In the genomic region with DNA sequence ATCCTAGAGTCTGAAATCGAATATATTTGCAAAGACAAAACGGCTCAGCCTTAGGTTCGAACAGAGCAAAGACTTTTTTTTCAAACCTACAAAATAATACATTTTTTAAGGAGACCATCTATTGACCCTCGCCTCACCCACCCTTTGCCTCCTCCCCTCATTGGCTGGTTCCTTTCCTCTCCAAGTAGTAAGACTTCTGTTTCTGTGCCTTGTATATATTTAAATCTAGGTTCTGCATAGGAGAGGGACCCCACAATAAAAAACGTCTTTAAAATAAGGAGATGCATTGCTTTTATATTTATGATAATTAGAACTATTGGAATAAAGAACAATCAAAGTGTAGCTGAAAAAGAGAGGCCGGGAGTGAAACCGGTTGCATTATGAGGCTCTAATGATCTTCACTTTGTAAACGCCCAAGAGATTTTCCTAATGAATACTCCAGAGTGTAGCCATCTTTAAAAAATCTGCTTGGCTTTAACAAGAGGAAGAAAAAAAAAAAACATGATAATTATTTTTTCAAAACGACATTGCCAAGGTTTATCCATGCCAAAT, we compare ENCODE assay signal across 28 mouse cellular contexts. TPM values are rescaled to one million over a fixed set of nuclear protein-coding genes. Genes with fewer than 3 reads are reported as not detected.
DNase-seq lines count a peak whose midpoint lies in the region; ATAC-seq and TF ChIP-seq lines count a peak whose summit lies in the region.
"Had no signal": no experiment of that assay in that cellular context is flagged by ENCODE, and none has a peak within 500 bp of the region (broad histone marks: within the 10 kb centered on the region; RNA-seq: fewer than 3 reads in every experiment).

No protein-coding gene starts in this region.

- no peaks in the 10 kb centered on the region for H3K9me3 ChIP-seq in forebrain, embryonic 10.5 days
- no peaks in the 10 kb centered on the region for H3K9me3 ChIP-seq in forebrain, embryonic 12.5 days
- no peaks in the 10 kb centered on the region for H3K9me3 ChIP-seq in midbrain, postnatal 0 days (ENCODE audit: low read length)
- no peaks in the 10 kb centered on the region for H3K9me3 ChIP-seq in midbrain, embryonic 10.5 days (replicated peaks)
- H3K9me3 ChIP-seq in forebrain, postnatal 0 days (ENCODE audit: low read length) = no peaks in the 10 kb centered on the region
- H3K9me3 ChIP-seq: embryonic facial prominence, embryonic 10.5 days; embryonic facial prominence, embryonic 15.5 days; hindbrain, embryonic 12.5 days; liver, embryonic 12.5 days; megakaryocyte, embryonic 14.5 days; neural tube, embryonic 13.5 days had no signal

- H3K27me3 ChIP-seq in forebrain, embryonic 10.5 days (ENCODE audit: poor library complexity, severe bottlenecking) = no peaks in the 10 kb centered on the region
- no peaks in the 10 kb centered on the region for H3K27me3 ChIP-seq in forebrain, embryonic 12.5 days
- no peaks in the 10 kb centered on the region for H3K27me3 ChIP-seq in midbrain, postnatal 0 days (ENCODE audit: insufficient read depth, low read length)
- no peaks in the 10 kb centered on the region for H3K27me3 ChIP-seq in midbrain, embryonic 10.5 days (ENCODE audit: low read depth, poor library complexity, severe bottlenecking)
- no peaks in the 10 kb centered on the region for H3K27me3 ChIP-seq in forebrain, postnatal 0 days (ENCODE audit: insufficient read depth, low read length)
- H3K27me3 ChIP-seq: CH12.LX; embryonic facial prominence, embryonic 15.5 days; hindbrain, embryonic 12.5 days; liver, embryonic 12.5 days; megakaryocyte, embryonic 14.5 days; neural tube, embryonic 13.5 days had no signal

- no peaks in the 10 kb centered on the region for H3K36me3 ChIP-seq in forebrain, embryonic 10.5 days (replicated peaks)
- H3K36me3 ChIP-seq in forebrain, embryonic 12.5 days (replicated peaks) = no peaks in the 10 kb centered on the region
- no peaks in the 10 kb centered on the region for H3K36me3 ChIP-seq in midbrain, postnatal 0 days (ENCODE audit: insufficient read depth, low read length)
- H3K36me3 ChIP-seq in midbrain, embryonic 10.5 days = no peaks in the 10 kb centered on the region
- no peaks in the 10 kb centered on the region for H3K36me3 ChIP-seq in forebrain, postnatal 0 days (ENCODE audit: insufficient read depth)
- H3K36me3 ChIP-seq: embryonic facial prominence, embryonic 10.5 days; embryonic facial prominence, embryonic 15.5 days; hindbrain, embryonic 12.5 days; liver, embryonic 12.5 days; neural tube, embryonic 13.5 days had no signal

- no peak for DNase-seq in forebrain, embryonic 10.5 days (ENCODE audit: extremely low spot score, low spot score)
- DNase-seq in midbrain, postnatal 0 days (ENCODE audit: low spot score) = no peak
- DNase-seq in midbrain, embryonic 10.5 days (ENCODE audit: low spot score) = no peak
- DNase-seq in forebrain, postnatal 0 days = no peak
- no peak for DNase-seq in kidney, postnatal 10 days
- DNase-seq: adrenal gland, adult 2 months; adrenal gland, postnatal 36 days; cerebellum, adult 8-10 months; cerebellum, postnatal 25 days; gastrocnemius, postnatal 14 days; kidney, adult 8-10 months; left cerebral cortex, postnatal 4 days; liver, postnatal 0 days; lung, postnatal 36 days had no signal

- no peak for TF ChIP-seq CTCF in midbrain, postnatal 0 days (IDR thresholded peaks at IDR 0.05)
- no peak for TF ChIP-seq CTCF in forebrain, postnatal 0 days (IDR thresholded peaks at IDR 0.05; ENCODE audit: low read depth)

- WGBS in forebrain, embryonic 10.5 days = 63% methylated on average over 9 of the region's 9 CpGs
- WGBS in forebrain, embryonic 12.5 days = 35% methylated on average over 9 of the region's 9 CpGs
- 40% methylated on average over 9 of the region's 9 CpGs for WGBS in midbrain, postnatal 0 days
- 79% methylated on average over 9 of the region's 9 CpGs for WGBS in midbrain, embryonic 10.5 days
- WGBS in forebrain, postnatal 0 days = 20% methylated on average over 9 of the region's 9 CpGs

- peaks cover 20% of the 10 kb centered on the region for H3K4me1 ChIP-seq in forebrain, embryonic 10.5 days
- peaks cover 9% of the 10 kb centered on the region for H3K4me1 ChIP-seq in forebrain, embryonic 12.5 days
- no peaks in the 10 kb centered on the region for H3K4me1 ChIP-seq in midbrain, postnatal 0 days (ENCODE audit: insufficient read depth, low read length)
- H3K4me1 ChIP-seq in midbrain, embryonic 10.5 days = peaks cover 9% of the 10 kb centered on the region; the same call in 1 of the 2 replicates
- H3K4me1 ChIP-seq in forebrain, postnatal 0 days (ENCODE audit: insufficient read depth) = 0 out of 2 replicates have a peak, but pooled peaks cover 5% of the 10 kb centered on the region
- H3K4me1 ChIP-seq: embryonic facial prominence, embryonic 15.5 days; hindbrain, embryonic 12.5 days; neural tube, embryonic 13.5 days had no signal

- no peak overlapping the region for H3K9ac ChIP-seq in forebrain, embryonic 12.5 days
- H3K9ac ChIP-seq in midbrain, postnatal 0 days (replicated peaks; ENCODE audit: low read length, poor library complexity, severe bottlenecking) = no peak overlapping the region
- no peak overlapping the region for H3K9ac ChIP-seq in forebrain, postnatal 0 days
- H3K9ac ChIP-seq: embryonic facial prominence, embryonic 15.5 days; hindbrain, embryonic 12.5 days; liver, embryonic 12.5 days; liver, postnatal 0 days; neural tube, embryonic 13.5 days had no signal

- H3K4me2 ChIP-seq in forebrain, embryonic 12.5 days = no peak overlapping the region
- no peak overlapping the region for H3K4me2 ChIP-seq in midbrain, postnatal 0 days (ENCODE audit: low read depth, low read length, poor library complexity, severe bottlenecking)
- no peak overlapping the region for H3K4me2 ChIP-seq in forebrain, postnatal 0 days (ENCODE audit: low read depth)
- H3K4me2 ChIP-seq: embryonic facial prominence, embryonic 15.5 days; heart, embryonic 11.5 days; hindbrain, embryonic 12.5 days; liver, embryonic 12.5 days; neural tube, embryonic 13.5 days had no signal

- H3K4me3 ChIP-seq in forebrain, embryonic 10.5 days = no peak overlapping the region
- H3K4me3 ChIP-seq in forebrain, embryonic 12.5 days (replicated peaks) = no peak overlapping the region
- no peak overlapping the region for H3K4me3 ChIP-seq in midbrain, postnatal 0 days (ENCODE audit: low read depth, low read length)
- no peak overlapping the region for H3K4me3 ChIP-seq in midbrain, embryonic 10.5 days
- no peak overlapping the region for H3K4me3 ChIP-seq in forebrain, postnatal 0 days (ENCODE audit: low read depth, low read length)
- H3K4me3 ChIP-seq: embryonic facial prominence, embryonic 10.5 days; embryonic facial prominence, embryonic 15.5 days; hindbrain, embryonic 12.5 days; liver, embryonic 12.5 days; megakaryocyte, embryonic 14.5 days; neural tube, embryonic 13.5 days had no signal

- ATAC-seq in forebrain, embryonic 12.5 days (ENCODE audit: low FRiP score) = no peak
- ATAC-seq in midbrain, postnatal 0 days (ENCODE audit: low FRiP score) = no peak
- ATAC-seq in forebrain, postnatal 0 days = 0 out of 2 replicates have a peak, but pooled peaks have one; percentile 5
- no peak for ATAC-seq in inflammation-experienced regulatory T-cells, adult 6 months
- ATAC-seq: activated CD4-positive, CD25-positive, alpha-beta regulatory T cell, adult 4 months; hindbrain, postnatal 0 days; intestine, embryonic 16.5 days; liver, embryonic 12.5 days; liver, postnatal 0 days had no signal

- H3K27ac ChIP-seq in forebrain, embryonic 10.5 days = 0 out of 2 replicates have a peak overlapping the region, but pooled peaks have one; percentile 15
- H3K27ac ChIP-seq in forebrain, embryonic 12.5 days = no peak overlapping the region
- H3K27ac ChIP-seq in midbrain, postnatal 0 days (ENCODE audit: low read depth, low read length) = peak overlapping the region; percentile 26; the same call in 1 of the 2 replicates
- H3K27ac ChIP-seq in midbrain, embryonic 10.5 days (replicated peaks) = no peak overlapping the region
- H3K27ac ChIP-seq in forebrain, postnatal 0 days (ENCODE audit: low read depth, low read length) = peak overlapping the region; percentile 76
- H3K27ac ChIP-seq: embryonic facial prominence, embryonic 10.5 days; hindbrain, embryonic 12.5 days; hindbrain, postnatal 0 days; kidney, postnatal 0 days; liver, embryonic 12.5 days; neural tube, embryonic 13.5 days had no signal

RNA-seq across cellular contexts. Expression of a gene that starts 30.7 kb away (rescaled TPM):
- polyA plus RNA-seq in forebrain, embryonic 10.5 days (2016; fragmentation: Nextera tagmentation; extraction: Ambion mirVana) = 17.6 and 18.2 TPM in 2 replicates
- polyA plus RNA-seq in forebrain, embryonic 12.5 days (2016; fragmentation: Nextera tagmentation; extraction: Ambion mirVana) = 44.6 and 45.7 TPM in 2 replicates
- total RNA-seq in midbrain, postnatal 0 days (2014; rRNA removed) = 91.1 and 105 TPM in 2 replicates
- 33.4 and 34.3 TPM in 2 replicates for polyA plus RNA-seq in midbrain, postnatal 0 days (2015; fragmentation: Nextera tagmentation; extraction: Ambion mirVana)
- polyA plus RNA-seq in midbrain, embryonic 10.5 days (2016; fragmentation: Nextera tagmentation; extraction: Ambion mirVana) = 20.1 and 24.3 TPM in 2 replicates
- 119 and 149 TPM in 2 replicates for total RNA-seq in forebrain, postnatal 0 days (2014; rRNA removed)
- polyA plus RNA-seq in forebrain, postnatal 0 days (2015; fragmentation: Nextera tagmentation; extraction: Ambion mirVana) = 39.2 and 46.8 TPM in 2 replicates
- polyA plus RNA-seq in inflammation-experienced regulatory T-cells, adult 6 months (2017; shearing (Covaris generic)) = 10 to 100 TPM; 40.0 to 51.5 (median 43.0) TPM

RNA-seq across cellular contexts. Expression of a gene that starts 48.6 kb away (rescaled TPM):
- 1.1 and 1.3 TPM in 2 replicates for polyA plus RNA-seq in forebrain, embryonic 10.5 days (2016; fragmentation: Nextera tagmentation; extraction: Ambion mirVana)
- 1.3 and 1.5 TPM in 2 replicates for polyA plus RNA-seq in forebrain, embryonic 12.5 days (2016; fragmentation: Nextera tagmentation; extraction: Ambion mirVana)
- 4.7 and 4.9 TPM in 2 replicates for total RNA-seq in midbrain, postnatal 0 days (2014; rRNA removed)
- polyA plus RNA-seq in midbrain, postnatal 0 days (2015; fragmentation: Nextera tagmentation; extraction: Ambion mirVana) = 3.2 and 4.2 TPM in 2 replicates
- 1.2 and 1.5 TPM in 2 replicates for polyA plus RNA-seq in midbrain, embryonic 10.5 days (2016; fragmentation: Nextera tagmentation; extraction: Ambion mirVana)
- 3.2 and 4.8 TPM in 2 replicates for total RNA-seq in forebrain, postnatal 0 days (2014; rRNA removed)
- 1.9 and 4.2 TPM in 2 replicates for polyA plus RNA-seq in forebrain, postnatal 0 days (2015; fragmentation: Nextera tagmentation; extraction: Ambion mirVana)
- polyA plus RNA-seq in inflammation-experienced regulatory T-cells, adult 6 months (2017; shearing (Covaris generic)) = 1 to 10 TPM in 1 of 3 experiments, under 1 TPM in 2; 0.70 to 2.5 (median 0.93) TPM

Comparison
In these comparisons a context has a peak if more than half of its experiments do, and no peak if none do; other contexts are left out.
1. H3K27ac ChIP-seq: peak in forebrain, embryonic 10.5 days (single experiment), midbrain, postnatal 0 days (single experiment) and forebrain, postnatal 0 days (single experiment); none in forebrain, embryonic 12.5 days (single experiment) and midbrain, embryonic 10.5 days (single experiment).